Mouse (Mus musculus): ENCODE data around the gene Gemin8.

The Gemin8 gene

DNA sequence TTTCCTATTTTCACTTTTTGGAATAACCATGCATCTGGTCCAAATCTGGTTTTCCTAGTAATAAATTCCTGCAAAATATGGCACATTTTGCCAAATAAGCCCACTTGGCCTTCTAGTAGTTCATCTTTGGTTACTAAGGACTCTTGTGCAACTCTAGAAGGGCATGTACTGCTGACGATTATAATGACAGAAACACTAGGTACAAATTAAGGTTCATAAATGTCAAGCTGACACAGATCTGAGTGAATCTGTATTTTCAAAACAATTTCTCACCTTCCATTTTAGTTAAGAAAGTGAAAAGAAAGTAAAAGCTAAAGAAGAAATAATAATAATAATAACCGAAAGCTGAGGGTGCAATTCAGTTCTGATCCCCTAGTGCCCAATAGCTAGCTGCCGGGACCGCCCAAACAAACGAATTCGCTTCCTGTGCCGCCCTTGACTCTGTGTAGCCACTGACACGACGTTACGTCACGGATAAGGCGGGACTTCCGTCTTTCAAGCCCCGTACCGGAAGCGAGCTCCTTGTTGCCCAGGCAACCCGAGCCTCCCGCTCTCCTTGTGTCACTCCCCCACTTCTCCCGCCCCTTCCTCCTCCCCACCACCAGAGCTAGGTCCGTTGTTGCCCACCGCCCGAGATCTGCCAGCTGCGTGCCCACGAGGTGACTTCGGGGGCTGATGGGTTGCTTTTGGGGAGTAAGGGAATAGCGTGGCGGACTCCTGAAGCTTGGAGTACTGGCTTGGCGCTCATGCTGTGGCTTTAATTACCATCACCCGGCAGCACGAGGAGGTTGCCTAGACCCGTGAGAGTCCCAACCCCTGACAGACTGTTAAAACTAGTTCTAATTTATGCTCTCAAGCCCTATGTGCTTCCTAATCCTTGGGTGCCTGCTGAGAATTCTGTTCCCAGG lies at the start of gene Gemin8:
Gemin8 (plus strand) TSS at position 563 of the 908 bp plus-strand sequence.
- DNase-seq (ENCODE audit: low read depth, low spot score): peak; percentile 91

DNA sequence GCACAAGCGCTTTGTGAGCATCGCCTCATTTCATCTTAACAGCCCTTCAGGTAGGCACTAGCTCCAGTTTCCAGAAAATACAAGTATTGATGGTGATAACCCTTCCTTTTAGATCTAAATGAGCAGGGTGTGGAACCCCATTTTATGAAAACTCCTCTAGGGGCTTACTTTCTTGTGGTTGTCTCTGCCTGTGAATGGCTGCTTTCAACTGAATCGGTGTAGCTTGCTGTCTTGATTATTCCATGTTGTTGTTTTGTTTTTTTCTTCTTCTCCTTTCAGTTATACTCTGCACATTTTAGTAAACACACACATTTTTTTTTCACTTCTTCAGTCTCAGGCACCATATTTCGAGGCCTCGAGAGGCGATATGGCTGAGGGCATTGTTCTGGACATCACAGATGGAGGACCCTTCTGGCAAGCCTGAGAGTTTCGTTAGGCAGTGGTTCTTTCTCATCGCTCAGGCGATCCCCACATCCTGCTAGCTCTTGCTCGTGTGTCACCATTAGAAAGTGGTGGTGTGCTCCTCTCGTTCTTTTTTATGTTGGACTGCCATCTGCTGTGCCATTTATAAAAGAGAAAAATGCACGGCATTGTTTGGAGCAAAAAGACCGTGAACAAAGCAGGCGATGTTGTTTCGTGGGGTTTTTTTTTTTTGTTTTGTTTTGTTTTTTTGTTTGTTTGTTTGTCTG lies 23.0 kb upstream of the Gemin8 start:
- DNase-seq (ENCODE audit: low read depth, low spot score): no peak

DNA sequence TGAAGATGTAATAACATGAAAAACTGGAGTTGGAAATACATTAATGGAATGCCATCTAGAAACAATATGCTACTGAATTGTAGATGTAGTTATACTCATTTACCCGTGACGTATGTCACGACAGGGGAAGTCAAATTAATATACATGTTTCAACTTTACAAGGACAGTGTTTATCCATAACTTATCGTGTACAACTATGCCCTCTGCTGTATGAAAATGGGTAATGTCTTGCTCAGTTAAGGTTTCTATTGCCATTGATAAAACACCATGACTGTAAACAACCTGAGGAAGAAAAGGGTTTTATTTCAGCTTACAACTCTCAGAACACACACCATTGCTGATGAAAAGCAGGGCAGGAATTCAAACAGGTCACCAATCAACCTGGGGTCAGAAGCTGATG lies 7.5 kb upstream of the Gemin8 start:
- DNase-seq (ENCODE audit: low read depth, low spot score): no peak

DNA sequence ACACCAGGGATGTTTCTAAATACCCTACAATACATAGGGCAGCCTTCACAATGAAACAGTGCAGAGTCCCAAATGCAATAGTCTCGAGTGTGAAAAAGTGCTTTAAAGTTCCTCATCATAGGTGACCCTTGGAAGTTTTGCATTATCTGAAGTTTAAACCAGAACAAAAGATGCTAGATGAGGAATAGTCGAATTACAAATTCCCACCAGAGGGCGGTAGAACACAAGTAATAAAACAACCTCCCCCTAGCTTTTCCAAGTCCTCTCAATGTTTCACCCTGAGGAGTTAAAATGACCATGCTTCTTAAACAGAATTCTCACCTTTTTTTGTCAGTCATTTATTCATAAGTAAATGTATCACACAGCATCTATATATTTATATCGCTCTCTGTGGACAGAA lies 2.9 kb upstream of the Gemin8 start:
- peak; percentile 42 for DNase-seq (ENCODE audit: low read depth, low spot score)

DNA sequence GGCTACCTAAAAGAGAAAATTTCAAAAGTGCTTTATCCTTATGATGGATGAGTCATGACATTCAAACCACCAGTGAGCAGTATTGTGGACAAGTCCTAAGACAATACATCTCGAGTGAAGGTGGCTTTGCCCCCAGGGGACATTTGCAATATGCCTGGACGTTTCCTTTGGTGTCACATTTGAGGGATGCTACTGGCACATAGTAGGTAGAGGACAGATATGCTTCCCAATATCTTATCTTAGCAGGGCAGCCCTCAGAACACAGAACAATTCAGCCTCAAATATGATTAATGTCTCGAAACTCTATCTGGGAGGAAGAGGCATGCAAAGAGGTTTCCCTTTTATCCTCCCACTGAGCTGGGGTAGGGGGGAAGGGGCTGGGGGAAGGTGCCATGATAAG lies 2.3 kb upstream of the Gemin8 start:
- DNase-seq (ENCODE audit: low read depth, low spot score): no peak

DNA sequence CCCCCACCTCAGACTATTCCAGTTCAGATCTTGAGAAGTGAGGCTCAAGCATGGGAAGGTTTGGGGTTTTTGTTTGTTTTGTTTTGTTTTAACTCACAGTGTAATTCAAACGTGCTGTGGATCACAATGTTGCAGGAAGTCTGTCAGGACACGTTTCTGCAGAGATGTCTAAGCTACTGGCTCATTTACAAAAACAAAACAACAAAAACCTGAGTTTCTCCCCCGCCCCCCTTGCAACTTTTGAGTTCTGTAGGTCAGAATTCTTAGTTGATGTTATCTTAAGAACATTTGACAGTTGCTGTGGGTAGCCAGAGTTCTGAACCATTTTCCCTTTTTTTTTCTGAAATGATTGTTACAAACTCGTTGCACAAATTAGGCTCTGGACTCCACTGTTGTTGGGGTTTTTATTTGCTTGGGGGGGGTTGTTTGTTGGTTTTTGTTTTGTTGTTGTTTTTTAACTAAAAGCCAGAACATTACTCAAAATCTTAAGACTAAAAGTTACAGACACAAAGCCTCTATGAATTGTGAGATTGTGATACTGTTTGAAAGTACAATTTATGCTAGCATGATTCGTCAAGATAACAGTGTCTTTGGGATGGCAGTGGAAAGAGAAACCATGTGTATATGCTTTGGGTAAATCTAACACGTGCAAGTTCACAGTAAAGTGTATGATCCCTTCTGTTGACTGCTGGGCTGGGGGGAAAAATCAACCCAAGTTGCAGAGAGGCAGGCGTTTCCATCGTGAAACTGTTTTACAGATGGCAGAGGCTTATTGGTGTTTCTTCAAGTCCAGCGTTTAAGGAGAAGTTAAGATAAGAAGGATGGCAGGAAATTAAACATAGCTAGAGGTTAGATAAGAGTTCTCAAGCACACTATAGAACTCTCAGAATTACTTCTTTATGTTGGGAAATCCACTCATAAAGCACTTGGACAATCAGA lies 815 bp downstream of the Gemin8 start:
- DNase-seq (ENCODE audit: low read depth, low spot score): no peak

DNA sequence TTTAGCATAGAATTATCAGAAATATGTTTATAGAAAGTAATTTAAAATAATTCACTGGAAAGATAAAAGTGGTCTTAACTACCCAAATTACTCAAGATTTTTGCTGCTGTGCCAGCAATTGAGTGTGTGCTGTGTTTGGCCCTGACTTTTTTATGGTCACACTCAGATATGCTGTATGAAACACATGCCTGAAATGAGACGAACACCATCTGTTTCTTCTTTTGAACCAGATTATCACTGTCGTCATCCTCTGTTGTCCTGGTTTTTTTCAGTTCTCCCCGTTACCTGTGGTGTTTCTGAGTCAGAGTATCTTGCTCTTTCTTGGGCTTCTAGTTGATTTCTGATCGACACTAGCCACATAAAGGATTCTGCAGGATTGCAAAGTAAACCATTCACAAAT lies 1.8 kb downstream of the Gemin8 start:
- DNase-seq (ENCODE audit: low read depth, low spot score): no peak

DNA sequence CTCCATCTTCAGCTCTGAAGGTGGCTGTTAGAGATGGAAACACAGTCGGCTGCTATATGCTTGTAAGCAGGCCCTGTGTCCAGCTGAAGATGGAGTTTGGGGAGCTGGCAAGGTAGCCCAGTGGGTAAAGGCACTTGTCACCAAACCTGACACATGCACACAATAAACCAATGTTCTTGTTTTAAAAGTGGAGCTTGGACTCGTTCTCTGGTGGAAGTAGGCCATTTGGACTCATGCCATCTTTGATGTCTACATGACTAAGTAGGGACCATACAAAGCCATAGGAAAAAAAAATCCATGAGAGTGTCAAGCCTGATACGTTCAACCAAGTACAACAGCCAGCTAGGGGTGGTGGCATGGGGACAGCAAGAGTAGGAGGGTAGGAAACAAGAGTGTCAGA lies 2.4 kb downstream of the Gemin8 start:
- no peak for DNase-seq (ENCODE audit: low read depth, low spot score)

DNA sequence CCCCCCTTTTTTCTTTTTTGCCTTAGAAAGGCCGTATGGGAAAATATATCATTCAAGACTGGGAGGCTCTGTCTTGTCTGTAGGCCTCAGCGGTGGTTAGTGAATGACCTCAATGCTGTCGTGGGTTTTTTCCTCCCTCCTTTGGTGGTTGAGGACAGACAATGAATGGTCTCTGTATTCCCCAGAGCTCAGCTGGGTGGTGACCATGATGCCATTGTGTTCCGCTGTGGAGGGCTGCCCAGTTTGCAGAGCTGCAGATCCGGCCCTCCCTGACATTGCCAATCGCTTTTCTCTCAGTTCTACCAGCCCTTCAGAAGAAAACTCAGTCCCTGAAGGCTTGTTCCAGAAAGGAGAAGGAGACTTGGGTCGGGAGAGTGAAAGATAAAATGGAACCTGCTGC lies 3.5 kb downstream of the Gemin8 start:
- DNase-seq (ENCODE audit: low read depth, low spot score): no peak

DNA sequence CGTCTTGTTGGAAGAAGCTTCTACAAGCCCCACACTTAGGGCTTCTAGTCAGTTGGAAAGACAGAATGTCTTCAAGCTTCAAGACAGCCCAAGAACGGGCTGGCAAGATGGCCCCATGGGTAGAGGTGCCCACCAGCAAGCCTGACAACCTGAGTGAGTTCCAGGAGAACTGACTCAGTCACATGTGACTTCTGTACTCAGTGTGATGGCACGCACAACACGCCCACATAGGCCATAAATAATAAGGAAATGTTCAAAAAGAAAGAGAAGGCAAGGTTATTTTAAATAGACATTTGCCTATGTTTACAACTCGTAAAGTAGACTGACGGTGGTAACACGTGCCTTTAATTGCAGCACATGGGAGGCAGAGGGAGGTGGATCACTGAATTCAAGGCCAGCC lies 7.7 kb downstream of the Gemin8 start:
- no peak for DNase-seq (ENCODE audit: low read depth, low spot score)

DNA sequence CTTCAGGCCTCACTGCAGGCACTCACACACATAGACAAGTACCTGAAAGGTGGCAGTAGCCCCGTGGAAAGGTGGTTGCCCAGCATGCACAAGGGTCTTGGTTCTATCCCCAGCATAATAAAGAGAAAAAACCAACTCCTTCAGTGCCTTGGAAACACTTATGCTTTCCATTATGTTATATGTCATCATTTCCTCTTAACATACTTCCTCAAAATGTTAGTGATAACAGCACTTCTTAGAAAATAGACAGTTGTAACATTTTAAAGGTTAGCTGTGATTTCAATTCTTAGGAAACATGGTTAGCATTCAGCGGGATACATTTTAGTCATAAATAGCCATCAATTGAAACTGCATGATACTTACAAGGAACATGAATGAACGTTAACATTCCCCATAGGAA lies 12.8 kb downstream of the Gemin8 start:
- DNase-seq (ENCODE audit: low read depth, low spot score): no peak

DNA sequence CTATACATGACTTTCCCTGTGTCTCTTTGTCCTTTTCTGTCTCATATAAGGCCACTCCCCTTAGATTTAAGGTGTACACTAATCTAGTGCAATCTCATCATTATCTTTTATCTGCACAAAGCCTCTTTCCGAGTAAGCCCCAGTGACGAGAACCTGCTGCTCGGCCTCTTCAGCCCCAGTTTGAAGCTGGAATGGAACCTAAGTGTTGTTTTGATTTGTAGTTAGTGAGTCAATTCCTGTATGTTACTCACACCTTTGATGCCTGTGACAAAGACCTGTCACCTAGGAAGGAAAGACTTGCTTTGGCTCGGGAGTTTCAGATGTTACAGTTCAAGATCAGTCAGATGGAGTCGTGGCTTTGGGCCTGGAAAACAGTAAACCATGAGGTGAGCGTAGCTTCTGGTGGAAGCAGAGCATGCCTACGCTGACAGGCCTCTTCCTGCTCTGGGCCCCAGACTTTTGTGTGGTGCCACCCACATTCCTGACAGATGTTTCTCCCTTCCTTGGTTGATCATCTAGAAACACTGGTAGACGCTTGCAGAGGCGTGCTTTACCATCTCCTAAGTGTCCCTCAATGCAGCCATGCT lies 15.2 kb downstream of the Gemin8 start:
- no peak for DNase-seq (ENCODE audit: low read depth, low spot score)

DNA sequence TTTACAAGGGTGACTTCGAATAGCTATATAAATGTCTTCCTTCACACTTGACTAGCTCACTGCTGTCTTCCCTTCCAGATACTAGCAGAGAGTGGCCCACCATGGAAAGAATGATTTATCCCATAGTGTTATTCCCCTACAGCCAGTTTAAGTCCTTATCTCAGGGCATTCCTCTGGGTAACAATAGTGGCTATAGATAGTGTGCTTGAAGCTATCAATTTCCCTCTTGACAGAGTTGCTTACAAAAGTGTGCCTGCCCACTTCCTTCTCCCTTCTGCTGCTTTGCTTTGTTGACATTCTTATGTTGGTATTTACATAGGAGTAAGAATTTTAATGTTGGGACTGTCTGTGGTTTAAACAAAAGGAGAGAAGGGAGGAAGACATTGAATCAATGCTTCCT lies 17.5 kb downstream of the Gemin8 start:
- DNase-seq (ENCODE audit: low read depth, low spot score): no peak

DNA sequence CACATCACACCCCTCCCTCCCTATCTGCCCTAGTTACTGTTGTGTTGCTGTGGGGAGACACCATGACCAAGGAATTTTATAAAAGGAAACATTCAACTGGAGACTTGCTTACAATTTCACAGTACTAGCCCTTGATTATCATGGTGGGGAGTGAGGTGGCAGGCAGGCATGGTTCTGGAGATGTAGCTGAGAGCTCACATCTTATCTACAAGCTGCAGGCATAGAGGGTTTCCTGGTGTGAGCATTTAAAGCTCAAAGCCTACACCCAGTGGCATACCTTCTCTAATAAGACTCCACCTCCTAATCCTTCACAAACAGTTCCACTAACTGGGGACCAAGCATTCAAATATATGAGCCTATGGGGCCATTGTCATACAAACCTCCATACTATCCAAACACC lies 26.1 kb downstream of the Gemin8 start:
- no peak for DNase-seq (ENCODE audit: low read depth, low spot score)

DNA sequence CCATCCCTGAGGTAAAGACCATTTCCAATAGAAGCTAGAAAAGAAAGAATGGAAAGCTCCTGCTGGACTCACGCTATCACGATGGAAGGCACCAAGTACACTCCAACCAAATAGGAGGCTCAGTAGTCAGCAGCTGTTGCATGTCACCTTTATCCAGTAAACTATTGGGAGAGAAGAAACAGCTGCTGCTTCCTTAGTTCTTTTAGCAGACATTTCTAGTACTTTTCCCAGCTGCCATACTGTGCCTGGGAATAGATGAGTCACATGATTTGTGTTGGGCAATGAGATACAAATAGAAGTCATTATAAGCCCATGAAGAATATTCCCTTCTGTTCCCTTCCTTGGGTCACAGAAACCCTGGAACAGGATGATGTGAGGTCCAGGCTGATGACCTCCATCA lies 28.0 kb downstream of the Gemin8 start:
- no peak for DNase-seq (ENCODE audit: low read depth, low spot score)

DNA sequence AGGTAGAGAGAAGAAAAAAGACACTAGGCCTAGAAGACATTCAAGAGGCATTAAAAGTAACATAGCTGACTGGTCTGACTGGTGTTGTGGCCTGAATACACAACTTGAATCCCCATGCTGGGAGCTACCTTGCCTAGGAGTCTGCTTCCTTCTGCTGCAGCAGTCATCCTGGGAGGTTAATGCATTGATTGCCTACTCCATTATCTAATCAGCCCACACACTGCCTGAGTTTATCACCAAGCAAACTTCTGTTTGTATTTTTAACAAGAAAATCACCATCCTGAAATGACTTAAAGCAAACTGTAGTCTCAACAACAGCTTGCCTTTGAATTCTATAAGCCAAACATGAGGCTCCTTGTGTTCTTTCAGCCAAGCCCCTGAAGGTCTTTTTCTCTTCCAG lies 29.6 kb downstream of the Gemin8 start:
- no peak for DNase-seq (ENCODE audit: low read depth, low spot score)

DNA sequence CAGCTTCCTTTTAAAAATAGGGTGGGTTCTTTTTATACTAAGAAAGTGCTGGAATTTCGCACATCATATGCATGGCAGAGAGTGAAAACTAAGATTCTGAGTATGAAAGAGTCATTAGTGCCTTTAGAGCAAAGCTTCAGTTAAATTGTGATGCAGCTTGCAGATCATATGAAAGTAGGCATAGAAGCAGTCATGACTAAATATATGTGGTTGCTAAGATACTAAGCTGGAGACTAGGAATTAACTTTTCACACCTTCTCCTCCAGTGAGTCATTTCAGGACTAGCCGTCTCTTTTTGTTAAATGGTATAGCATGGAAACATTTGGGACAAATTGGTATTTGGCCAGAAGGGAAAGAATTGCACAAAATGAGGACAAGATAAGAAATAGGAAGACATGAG lies 44.3 kb downstream of the Gemin8 start:
- no peak for DNase-seq (ENCODE audit: low read depth, low spot score)

DNA sequence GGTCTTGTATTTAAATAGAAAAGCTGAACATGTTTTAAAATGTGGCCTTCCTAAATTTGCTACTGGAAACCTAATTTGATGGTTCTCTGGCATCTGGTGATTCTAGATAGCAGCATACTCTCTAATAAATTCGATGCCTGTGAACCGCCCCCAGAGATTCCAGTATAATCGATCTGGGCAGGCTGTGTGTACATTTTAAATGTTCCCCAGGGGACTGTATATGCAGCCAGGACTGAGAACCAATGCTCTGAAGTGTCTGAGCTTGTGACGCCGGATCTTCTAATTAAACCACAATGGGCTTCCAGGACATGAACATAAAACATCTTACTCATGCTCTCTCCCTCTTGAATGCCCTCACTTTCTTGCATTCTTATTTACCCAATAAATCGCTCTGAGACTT lies 46.0 kb downstream of the Gemin8 start:
- DNase-seq (ENCODE audit: low read depth, low spot score): no peak

DNA sequence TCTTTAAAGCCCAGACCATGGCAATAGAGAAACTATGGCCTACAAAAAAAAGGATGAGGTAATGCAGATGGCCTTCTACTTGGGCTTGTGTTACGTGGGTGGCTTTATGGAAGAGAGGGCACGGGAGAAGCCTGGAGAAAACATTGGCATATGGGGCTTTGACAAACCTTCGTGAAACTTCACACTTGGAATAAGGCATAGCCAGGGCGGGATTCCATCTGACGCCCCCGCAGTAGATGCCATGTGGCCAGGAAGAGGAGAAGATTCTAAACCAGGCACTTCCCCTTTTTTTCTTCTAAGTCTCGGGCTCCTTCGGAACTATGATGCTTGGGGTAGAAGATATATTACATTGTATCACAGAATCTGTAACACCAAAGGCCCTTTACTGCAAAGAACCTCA lies 46.5 kb downstream of the Gemin8 start:
- DNase-seq (ENCODE audit: low read depth, low spot score): no peak

DNA sequence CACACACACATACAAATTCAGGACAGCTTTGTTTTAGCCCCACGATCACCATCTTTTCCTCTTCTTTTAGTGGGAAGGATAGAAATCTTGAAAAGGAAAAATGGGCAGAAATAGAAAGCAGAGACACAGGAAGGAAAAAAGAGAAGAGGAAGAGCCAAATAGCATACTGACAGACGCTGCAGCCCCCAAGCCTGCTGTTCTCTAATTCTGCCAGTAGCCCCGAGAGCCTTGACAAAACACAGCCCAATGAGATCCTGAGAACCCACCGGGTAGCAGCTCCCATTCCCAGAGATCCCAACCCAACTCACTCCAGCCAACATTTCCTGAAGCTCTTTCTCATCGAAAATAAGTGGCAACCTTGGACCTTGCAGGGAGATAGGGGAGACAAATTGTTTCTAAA lies 49.1 kb downstream of the Gemin8 start:
- no peak for DNase-seq (ENCODE audit: low read depth, low spot score)

DNA sequence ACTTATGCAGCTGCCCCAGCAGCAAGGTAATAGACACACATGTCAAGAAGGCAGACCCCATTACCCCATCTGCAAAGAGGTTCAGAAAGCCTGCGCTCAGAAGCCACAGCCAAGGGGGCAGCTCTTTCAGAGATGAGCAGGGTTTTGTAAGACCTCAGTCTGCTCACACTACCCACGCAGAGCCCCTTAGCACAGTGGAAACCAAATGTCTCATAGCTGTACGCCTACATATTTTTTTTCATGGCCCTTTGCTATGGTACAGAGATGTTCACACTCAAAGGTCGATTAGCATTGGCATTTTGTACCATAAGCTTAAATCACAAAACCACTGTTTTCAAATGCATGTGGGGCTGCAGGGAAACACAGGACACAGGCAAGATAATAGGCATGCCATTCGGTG lies 56.6 kb downstream of the Gemin8 start:
- no peak for DNase-seq (ENCODE audit: low read depth, low spot score)

DNA sequence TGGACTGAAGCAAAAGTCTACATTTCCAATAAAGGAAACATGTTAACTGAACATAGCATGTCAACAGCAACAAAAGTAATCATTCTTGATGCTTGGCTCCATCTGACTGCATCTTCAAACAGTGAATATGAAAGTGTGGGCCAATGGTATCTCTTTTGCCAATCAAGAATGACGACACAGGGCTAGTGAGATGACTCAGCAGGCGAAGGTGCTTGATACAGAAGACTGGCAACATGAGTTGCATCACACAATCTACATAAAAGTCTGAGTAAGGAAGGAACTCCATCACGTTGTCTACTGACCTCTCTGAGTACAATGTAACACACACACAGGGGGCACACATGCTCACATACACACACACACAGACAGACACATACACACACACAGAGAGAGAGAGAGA lies 59.5 kb downstream of the Gemin8 start:
- no peak for DNase-seq (ENCODE audit: low read depth, low spot score)
